Mouse (Mus musculus): Measurements from ENCODE around the gene Acbd6. TPM values are rescaled to one million over a fixed set of nuclear protein-coding genes. Genes with fewer than 3 reads are reported as not detected.

The Acbd6 gene
- total and polyA plus RNA-seq, 2 experiments from 2014 or later: 114 to 128 TPM

GRCm38 (mm10) chr1:155537005-155537642 lies 20.8 kb upstream of the Acbd6 start:
- Histone ChIP-seq H3K9me3 (ENCODE audit: low read length) (no peaks in the 10 kb centered on the region), H3K9ac (replicated peaks; ENCODE audit: low read length, poor library complexity, severe bottlenecking) (no peak overlapping the region), H3K27ac (ENCODE audit: low read depth, low read length) (no peak overlapping the region), H3K4me1 (ENCODE audit: insufficient read depth, low read length) (no peaks in the 10 kb centered on the region), H3K4me2 (ENCODE audit: low read depth, low read length, poor library complexity, severe bottlenecking) (no peak overlapping the region), H3K27me3 (ENCODE audit: insufficient read depth, low read length) (no peaks in the 10 kb centered on the region), H3K36me3 (ENCODE audit: insufficient read depth, low read length) (no peaks in the 10 kb centered on the region), H3K4me3 (ENCODE audit: low read depth, low read length) (no peak overlapping the region)
- ATAC-seq (ENCODE audit: low FRiP score) (no peak), DNase-seq (ENCODE audit: low spot score) (peak; percentile 80)
- TF ChIP-seq CTCF (IDR thresholded peaks at IDR 0.05): peak; percentile 94
- 0% methylated on average over 2 of the region's 2 CpGs for WGBS

GRCm38 (mm10) chr1:155538006-155538405 lies 19.9 kb upstream of the Acbd6 start:
- H3K9me3 ChIP-seq (ENCODE audit: low read length): no peaks in the 10 kb centered on the region
- DNase-seq (ENCODE audit: low spot score): no peak
- WGBS: 77% methylated on average over 7 of the region's 7 CpGs
- no peak overlapping the region for H3K27ac ChIP-seq (ENCODE audit: low read depth, low read length)
- no peak overlapping the region for H3K4me2 ChIP-seq (ENCODE audit: low read depth, low read length, poor library complexity, severe bottlenecking)
- no peaks in the 10 kb centered on the region for H3K27me3 ChIP-seq (ENCODE audit: insufficient read depth, low read length)
- H3K4me3 ChIP-seq (ENCODE audit: low read depth, low read length): no peak overlapping the region
- no peaks in the 10 kb centered on the region for H3K4me1 ChIP-seq (ENCODE audit: insufficient read depth, low read length)
- H3K9ac ChIP-seq (replicated peaks; ENCODE audit: low read length, poor library complexity, severe bottlenecking): no peak overlapping the region
- no peak for ATAC-seq (ENCODE audit: low FRiP score)
- no peaks in the 10 kb centered on the region for H3K36me3 ChIP-seq (ENCODE audit: insufficient read depth, low read length)
- TF ChIP-seq CTCF (IDR thresholded peaks at IDR 0.05): no peak

GRCm38 (mm10) chr1:155557642-155558011 lies 293 bp upstream of the Acbd6 start:
- peak; percentile 46 for TF ChIP-seq CTCF (IDR thresholded peaks at IDR 0.05)
- H3K4me2 ChIP-seq (ENCODE audit: low read depth, low read length, poor library complexity, severe bottlenecking): peak overlapping the region; percentile 81
- ATAC-seq (ENCODE audit: low FRiP score): no peak; the same call in 1 of the 2 replicates
- 53% methylated on average over 9 of the region's 9 CpGs for WGBS
- H3K9ac ChIP-seq (replicated peaks; ENCODE audit: low read length, poor library complexity, severe bottlenecking): peak overlapping the region; percentile 86
- H3K27ac ChIP-seq (ENCODE audit: low read depth, low read length): peak overlapping the region; percentile 84
- peaks cover 8% of the 10 kb centered on the region; the same call in 1 of the 2 replicates for H3K4me1 ChIP-seq (ENCODE audit: insufficient read depth, low read length)
- H3K4me3 ChIP-seq (ENCODE audit: low read depth, low read length): peak overlapping the region; percentile 96
- no peaks in the 10 kb centered on the region for H3K36me3 ChIP-seq (ENCODE audit: insufficient read depth, low read length)
- DNase-seq (ENCODE audit: low spot score): no peak
- no peaks in the 10 kb centered on the region for H3K27me3 ChIP-seq (ENCODE audit: insufficient read depth, low read length)
- no peaks in the 10 kb centered on the region for H3K9me3 ChIP-seq (ENCODE audit: low read length)

GRCm38 (mm10) chr1:155560021-155560420 lies 2.1 kb downstream of the Acbd6 start:
- Histone ChIP-seq H3K4me1 (ENCODE audit: insufficient read depth, low read length) (peaks cover 8% of the 10 kb centered on the region; the same call in 1 of the 2 replicates), H3K27ac (ENCODE audit: low read depth, low read length) (no peak overlapping the region), H3K4me3 (ENCODE audit: low read depth, low read length) (no peak overlapping the region), H3K36me3 (ENCODE audit: insufficient read depth, low read length) (no peaks in the 10 kb centered on the region), H3K9me3 (ENCODE audit: low read length) (no peaks in the 10 kb centered on the region), H3K9ac (replicated peaks; ENCODE audit: low read length, poor library complexity, severe bottlenecking) (no peak overlapping the region), H3K4me2 (ENCODE audit: low read depth, low read length, poor library complexity, severe bottlenecking) (peak overlapping the region; percentile 6), H3K27me3 (ENCODE audit: insufficient read depth, low read length) (no peaks in the 10 kb centered on the region)
- ATAC-seq (ENCODE audit: low FRiP score): no peak
- DNase-seq (ENCODE audit: low spot score): no peak
- WGBS: 80% methylated on average over 4 of the region's 4 CpGs
- no peak for TF ChIP-seq CTCF (IDR thresholded peaks at IDR 0.05)

- no peaks in the 10 kb centered on the region for H3K27me3 ChIP-seq (ENCODE audit: insufficient read depth, low read length)
- peaks cover 8% of the 10 kb centered on the region; the same call in 1 of the 2 replicates for H3K4me1 ChIP-seq (ENCODE audit: insufficient read depth, low read length)
- no peak for DNase-seq (ENCODE audit: low spot score)
- no peak overlapping the region for H3K9ac ChIP-seq (replicated peaks; ENCODE audit: low read length, poor library complexity, severe bottlenecking)
- ATAC-seq (ENCODE audit: low FRiP score): no peak
- no peak overlapping the region for H3K27ac ChIP-seq (ENCODE audit: low read depth, low read length)
- TF ChIP-seq CTCF (IDR thresholded peaks at IDR 0.05): no peak
- no peak overlapping the region for H3K4me2 ChIP-seq (ENCODE audit: low read depth, low read length, poor library complexity, severe bottlenecking)
- no peaks in the 10 kb centered on the region for H3K9me3 ChIP-seq (ENCODE audit: low read length)
- H3K36me3 ChIP-seq (ENCODE audit: insufficient read depth, low read length): 0 out of 2 replicates have a peak, but pooled peaks cover 4% of the 10 kb centered on the region
- 64% methylated on average over 2 of the region's 2 CpGs for WGBS
- no peak overlapping the region for H3K4me3 ChIP-seq (ENCODE audit: low read depth, low read length)
These were observed 2.8 kb downstream of the Acbd6 start for GRCm38 (mm10) chr1:155560678-155561077.

GRCm38 (mm10) chr1:155562206-155562605 lies 4.3 kb downstream of the Acbd6 start:
- Histone ChIP-seq H3K27ac (ENCODE audit: low read depth, low read length) (no peak overlapping the region), H3K4me3 (ENCODE audit: low read depth, low read length) (no peak overlapping the region), H3K36me3 (ENCODE audit: insufficient read depth, low read length) (peaks cover 7% of the 10 kb centered on the region; the same call in 1 of the 2 replicates), H3K4me2 (ENCODE audit: low read depth, low read length, poor library complexity, severe bottlenecking) (no peak overlapping the region), H3K27me3 (ENCODE audit: insufficient read depth, low read length) (no peaks in the 10 kb centered on the region), H3K9me3 (ENCODE audit: low read length) (no peaks in the 10 kb centered on the region), H3K4me1 (ENCODE audit: insufficient read depth, low read length) (peaks cover 8% of the 10 kb centered on the region; the same call in 1 of the 2 replicates), H3K9ac (replicated peaks; ENCODE audit: low read length, poor library complexity, severe bottlenecking) (no peak overlapping the region)
- no peak for ATAC-seq (ENCODE audit: low FRiP score)
- no peak for TF ChIP-seq CTCF (IDR thresholded peaks at IDR 0.05)
- DNase-seq (ENCODE audit: low spot score): no peak
- 87% methylated on average over 6 of the region's 6 CpGs for WGBS

All from midbrain, postnatal 0 days (tissue).